Mouse (Mus musculus): ENCODE measurements around the gene Gtf2h2. TPM values are rescaled to one million over a fixed set of nuclear protein-coding genes. Genes with fewer than 3 reads are reported as not detected.

Gene Gtf2h2
- total RNA-seq (2014; fragmentation: Nextera tagmentation) = 69.2 and 83.2 TPM in 2 replicates
- total RNA-seq (2017) = 52.6 and 61.1 TPM in 2 replicates
- 27.3 and 27.8 TPM in 2 replicates for polyA plus RNA-seq (2012)

DNA sequence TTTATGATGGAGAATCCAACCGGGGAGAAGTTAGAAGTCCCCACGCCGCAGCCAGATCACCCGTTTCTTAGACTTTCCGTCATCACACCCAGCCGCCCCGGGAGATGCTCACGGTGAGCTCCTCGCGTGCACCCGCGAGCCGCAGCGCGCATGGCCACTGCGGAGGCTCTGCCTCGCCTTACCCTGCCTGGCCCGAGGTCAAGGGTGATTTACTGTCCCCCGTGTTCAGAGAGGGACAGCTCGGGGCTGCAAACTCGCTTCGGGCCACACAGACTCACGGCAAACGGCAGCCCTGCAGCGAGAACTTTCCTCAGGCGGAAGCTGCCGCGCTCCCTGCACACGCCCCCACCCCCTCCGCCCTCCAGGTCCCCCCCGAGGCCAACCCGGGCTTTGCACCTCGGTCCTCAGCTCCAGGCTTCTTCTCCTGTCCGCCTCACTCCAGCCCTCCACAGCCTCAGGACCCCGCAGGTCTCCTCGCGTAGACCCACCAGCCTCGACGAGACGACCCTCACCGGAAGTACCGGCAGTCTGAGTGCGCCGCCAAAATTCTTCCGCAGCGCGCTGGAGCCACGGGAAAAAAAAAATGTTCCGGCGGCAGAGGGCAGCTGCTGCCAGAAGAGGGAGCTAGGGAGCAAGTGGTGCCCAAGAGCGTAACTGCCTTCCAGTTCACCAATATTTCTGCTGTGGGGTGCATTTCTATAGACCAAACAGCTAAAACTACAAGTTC, at the start of gene Gtf2h2:
Gene Gtf2h2 (minus strand): TSS at position 519 of the 727 bp plus-strand sequence.
- ATAC-seq (ENCODE audit: extremely low read depth, insufficient number of reproducible peaks, low FRiP score, poor library complexity, severe bottlenecking) (peak; percentile 52), DNase-seq (ENCODE audit: low spot score) (peak; percentile 61)
- Histone ChIP-seq H3K36me3 (replicated peaks) (peaks cover 29% of the 10 kb centered on the region), H3K4me3 (ENCODE audit: low read depth, low read length) (peak within 1 kb of the TSS; percentile 99), H3K4me1 (ENCODE audit: insufficient read depth, low read depth, low read length) (peaks cover 20% of the 10 kb centered on the region), H3K27me3 (ENCODE audit: insufficient read depth, low read length) (0 out of 2 replicates have a peak, but pooled peaks cover 5% of the 10 kb centered on the region), H3K9me3 (replicated peaks) (no peaks in the 10 kb centered on the region)
- no peak for TF ChIP-seq POLR2AphosphoS5 (IDR thresholded peaks at IDR 0.05; ENCODE audit: insufficient replicate concordance, low read depth, low read length)
- no peak for TF ChIP-seq TAL1 (conservative IDR thresholded peaks at IDR 0.05; ENCODE audit: low read depth, low read length)
- TF ChIP-seq GATA1 (IDR thresholded peaks at IDR 0.05; ENCODE audit: borderline replicate concordance, low read length) = no peak
- peak; percentile 78 for TF ChIP-seq CTCF (IDR thresholded peaks at IDR 0.05; ENCODE audit: low read depth, low read length)
- TF ChIP-seq GATA2 (IDR thresholded peaks at IDR 0.05; ENCODE audit: borderline replicate concordance, low read depth, low read length) = no peak

DNA sequence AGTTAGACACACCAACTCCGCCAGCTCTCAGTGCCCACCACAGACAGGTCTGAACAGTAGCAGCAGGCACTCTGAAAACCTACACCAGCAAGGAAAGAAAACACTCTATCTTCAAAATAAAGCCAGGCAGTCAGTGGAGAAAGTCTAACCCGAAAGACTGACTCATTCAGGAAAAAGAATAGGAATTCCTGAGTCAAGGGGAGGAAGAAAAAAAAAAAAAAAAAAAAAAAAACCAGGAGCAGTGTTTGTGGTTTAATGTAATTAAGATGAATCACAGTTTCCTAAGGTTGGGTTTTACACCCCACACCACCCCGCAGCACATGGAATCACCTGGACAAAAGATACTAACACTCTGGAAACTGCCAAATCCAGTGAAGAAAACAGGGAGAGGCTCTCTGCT, 43.8 kb upstream of the Gtf2h2 start:
- Histone ChIP-seq H3K9me3 (replicated peaks) (no peaks in the 10 kb centered on the region), H3K4me3 (ENCODE audit: low read depth, low read length) (no peak overlapping the region), H3K36me3 (replicated peaks) (no peaks in the 10 kb centered on the region), H3K4me1 (ENCODE audit: insufficient read depth, low read depth, low read length) (no peaks in the 10 kb centered on the region), H3K27me3 (ENCODE audit: insufficient read depth, low read length) (peaks cover 8% of the 10 kb centered on the region; the same call in 1 of the 2 replicates)
- ATAC-seq (ENCODE audit: extremely low read depth, insufficient number of reproducible peaks, low FRiP score, poor library complexity, severe bottlenecking) = no peak
- TF ChIP-seq GATA1 (IDR thresholded peaks at IDR 0.05; ENCODE audit: borderline replicate concordance, low read length) = no peak
- TF ChIP-seq CTCF (IDR thresholded peaks at IDR 0.05; ENCODE audit: low read depth, low read length) = no peak
- no peak for TF ChIP-seq GATA2 (IDR thresholded peaks at IDR 0.05; ENCODE audit: borderline replicate concordance, low read depth, low read length)
- TF ChIP-seq TAL1 (conservative IDR thresholded peaks at IDR 0.05; ENCODE audit: low read depth, low read length) = no peak
- TF ChIP-seq POLR2AphosphoS5 (IDR thresholded peaks at IDR 0.05; ENCODE audit: insufficient replicate concordance, low read depth, low read length) = no peak
- DNase-seq (ENCODE audit: low spot score) = no peak

DNA sequence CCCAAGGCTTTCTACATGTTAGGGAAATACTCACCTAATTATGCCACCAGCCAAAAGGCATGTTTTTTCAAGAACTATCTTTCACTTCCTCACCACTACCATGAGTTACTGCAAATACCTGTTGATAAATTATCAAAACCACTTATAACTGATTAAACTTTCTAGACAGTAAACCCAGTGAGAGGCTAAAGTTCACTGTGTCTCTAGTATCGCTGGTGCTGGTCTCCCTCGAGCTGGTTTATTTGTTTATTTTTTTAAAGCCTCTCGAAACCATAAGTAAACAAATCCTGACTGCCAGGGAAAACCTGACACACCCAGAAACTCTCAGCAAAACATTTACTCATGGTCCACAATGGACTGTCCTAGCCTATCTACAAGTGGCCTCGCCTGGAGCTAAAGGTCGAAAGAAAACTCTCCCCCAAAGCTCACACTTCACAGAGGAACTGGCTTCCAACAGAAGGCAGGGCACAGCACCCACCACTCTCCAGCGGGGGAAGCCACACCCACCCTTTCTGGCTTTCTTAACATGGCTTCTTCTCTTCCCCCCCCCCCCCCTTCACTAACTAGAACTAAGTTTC, 40.5 kb upstream of the Gtf2h2 start:
- no peaks in the 10 kb centered on the region for H3K4me1 ChIP-seq (ENCODE audit: insufficient read depth, low read depth, low read length)
- H3K36me3 ChIP-seq (replicated peaks) = no peaks in the 10 kb centered on the region
- TF ChIP-seq CTCF (IDR thresholded peaks at IDR 0.05; ENCODE audit: low read depth, low read length) = no peak
- no peak for TF ChIP-seq GATA2 (IDR thresholded peaks at IDR 0.05; ENCODE audit: borderline replicate concordance, low read depth, low read length)
- TF ChIP-seq GATA1 (IDR thresholded peaks at IDR 0.05; ENCODE audit: borderline replicate concordance, low read length) = no peak
- TF ChIP-seq POLR2AphosphoS5 (IDR thresholded peaks at IDR 0.05; ENCODE audit: insufficient replicate concordance, low read depth, low read length) = no peak
- TF ChIP-seq TAL1 (conservative IDR thresholded peaks at IDR 0.05; ENCODE audit: low read depth, low read length) = no peak
- no peak overlapping the region for H3K4me3 ChIP-seq (ENCODE audit: low read depth, low read length)
- ATAC-seq (ENCODE audit: extremely low read depth, insufficient number of reproducible peaks, low FRiP score, poor library complexity, severe bottlenecking) = no peak
- peaks cover 8% of the 10 kb centered on the region; the same call in 1 of the 2 replicates for H3K27me3 ChIP-seq (ENCODE audit: insufficient read depth, low read length)
- H3K9me3 ChIP-seq (replicated peaks) = no peaks in the 10 kb centered on the region
- DNase-seq (ENCODE audit: low spot score) = no peak

DNA sequence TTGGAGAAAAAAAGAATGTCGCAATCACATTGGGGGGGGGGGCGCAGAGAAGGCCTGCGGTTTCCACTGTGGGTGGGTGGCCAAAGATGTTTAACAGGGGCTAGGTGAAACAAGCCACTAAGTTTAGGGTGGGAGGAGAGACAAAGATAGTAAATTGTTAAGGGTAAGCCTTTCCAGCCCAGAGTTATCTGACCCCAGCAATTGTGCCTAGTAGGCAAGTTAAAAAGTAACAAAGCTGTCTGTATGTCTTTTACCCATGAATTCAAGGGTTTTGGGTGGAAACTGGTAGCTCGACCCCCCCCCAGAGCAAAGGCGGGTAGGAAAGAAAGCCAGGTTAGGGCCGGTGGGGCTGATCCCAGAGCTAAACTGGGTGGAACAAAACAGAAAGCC, 34.3 kb upstream of the Gtf2h2 start:
- Histone ChIP-seq H3K9me3 (replicated peaks) (no peaks in the 10 kb centered on the region), H3K4me1 (ENCODE audit: insufficient read depth, low read depth, low read length) (no peaks in the 10 kb centered on the region), H3K36me3 (replicated peaks) (no peaks in the 10 kb centered on the region), H3K27me3 (ENCODE audit: insufficient read depth, low read length) (peaks cover 12% of the 10 kb centered on the region), H3K4me3 (ENCODE audit: low read depth, low read length) (no peak overlapping the region)
- ATAC-seq (ENCODE audit: extremely low read depth, insufficient number of reproducible peaks, low FRiP score, poor library complexity, severe bottlenecking) (no peak), DNase-seq (ENCODE audit: low spot score) (no peak)
- no peak for TF ChIP-seq POLR2AphosphoS5 (IDR thresholded peaks at IDR 0.05; ENCODE audit: insufficient replicate concordance, low read depth, low read length)
- TF ChIP-seq GATA1 (IDR thresholded peaks at IDR 0.05; ENCODE audit: borderline replicate concordance, low read length) = no peak
- TF ChIP-seq TAL1 (conservative IDR thresholded peaks at IDR 0.05; ENCODE audit: low read depth, low read length) = no peak
- no peak for TF ChIP-seq GATA2 (IDR thresholded peaks at IDR 0.05; ENCODE audit: borderline replicate concordance, low read depth, low read length)
- TF ChIP-seq CTCF (IDR thresholded peaks at IDR 0.05; ENCODE audit: low read depth, low read length) = no peak

DNA sequence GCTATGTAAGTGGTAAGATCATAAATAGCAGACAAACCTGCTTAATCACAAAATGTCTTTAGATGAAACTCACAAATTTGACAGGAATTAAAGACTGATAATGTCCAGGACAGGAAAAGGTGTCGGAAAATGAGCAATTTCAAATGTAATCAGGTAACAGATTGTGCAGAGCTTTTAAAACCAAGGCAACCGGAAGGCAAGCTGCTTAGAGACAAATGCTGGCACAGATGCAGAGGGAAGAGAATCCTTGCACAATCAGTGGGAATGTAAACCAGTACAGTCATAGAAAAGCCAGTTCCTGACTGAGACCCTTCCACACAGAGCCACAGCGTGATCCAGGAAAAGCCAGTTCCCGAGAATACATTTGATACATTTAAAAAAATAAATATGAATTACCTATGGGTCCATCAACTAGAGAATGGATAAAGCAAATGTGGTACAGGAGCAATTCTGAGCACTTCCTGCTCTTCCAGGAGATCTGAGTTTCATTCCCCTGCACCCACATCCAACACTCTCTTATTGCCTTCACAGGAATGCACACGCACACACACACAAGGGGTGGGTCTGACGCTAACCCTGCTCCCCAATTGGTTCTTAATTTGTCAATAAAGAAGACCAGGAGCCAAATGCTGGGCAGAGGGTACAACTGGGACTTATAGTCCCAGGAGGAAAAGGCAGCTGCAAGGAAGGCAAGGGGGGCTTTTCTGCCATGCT, 33.7 kb upstream of the Gtf2h2 start:
- no peak for ATAC-seq (ENCODE audit: extremely low read depth, insufficient number of reproducible peaks, low FRiP score, poor library complexity, severe bottlenecking)
- no peaks in the 10 kb centered on the region for H3K9me3 ChIP-seq (replicated peaks)

More for the DNA sequence above, 33.7 kb upstream of the Gtf2h2 start:
- DNase-seq (ENCODE audit: low spot score) = no peak
- no peak overlapping the region for H3K4me3 ChIP-seq (ENCODE audit: low read depth, low read length)
- no peaks in the 10 kb centered on the region for H3K4me1 ChIP-seq (ENCODE audit: insufficient read depth, low read depth, low read length)
- H3K36me3 ChIP-seq (replicated peaks) = no peaks in the 10 kb centered on the region
- H3K27me3 ChIP-seq (ENCODE audit: insufficient read depth, low read length) = peaks cover 13% of the 10 kb centered on the region
- TF ChIP-seq CTCF (IDR thresholded peaks at IDR 0.05; ENCODE audit: low read depth, low read length) (no peak), TAL1 (conservative IDR thresholded peaks at IDR 0.05; ENCODE audit: low read depth, low read length) (no peak), POLR2AphosphoS5 (IDR thresholded peaks at IDR 0.05; ENCODE audit: insufficient replicate concordance, low read depth, low read length) (no peak), GATA1 (IDR thresholded peaks at IDR 0.05; ENCODE audit: borderline replicate concordance, low read length) (no peak), GATA2 (IDR thresholded peaks at IDR 0.05; ENCODE audit: borderline replicate concordance, low read depth, low read length) (no peak)

All from G1E (cell line).